Comparison of ENCODE assay signal across 27 mouse cellular contexts in genomic region chr1:134168985-134169697, GRCm38 (mm10). TPM values are rescaled to one million over a fixed set of nuclear protein-coding genes. Genes with fewer than 3 reads are reported as not detected.
"Had no signal": no experiment of that assay in that cellular context is flagged by ENCODE, and none has a peak within 500 bp of the region (broad histone marks: within the 10 kb centered on the region; RNA-seq: fewer than 3 reads in every experiment).

No protein-coding gene starts in this region.

- H3K9ac ChIP-seq: heart, embryonic 13.5 days; heart, embryonic 15.5 days; hindbrain, embryonic 12.5 days; hindbrain, embryonic 14.5 days; intestine, embryonic 15.5 days; limb, embryonic 12.5 days had no signal

- H3K4me2 ChIP-seq: heart, embryonic 11.5 days; heart, embryonic 13.5 days; heart, embryonic 15.5 days; hindbrain, embryonic 12.5 days; hindbrain, embryonic 14.5 days; intestine, embryonic 15.5 days; limb, embryonic 12.5 days; liver, embryonic 11.5 days had no signal

- H3K27me3 ChIP-seq: heart, embryonic 13.5 days; heart, embryonic 15.5 days; hindbrain, embryonic 12.5 days; intestine, embryonic 15.5 days; limb, embryonic 12.5 days had no signal

- ATAC-seq: forebrain, embryonic 16.5 days; hindbrain, embryonic 16.5 days; inflammation-experienced regulatory T-cells, adult 6 months had no signal

- H3K4me1 ChIP-seq: limb, embryonic 10.5 days; limb, embryonic 12.5 days had no signal

- H3K9me3 ChIP-seq: heart, embryonic 13.5 days; heart, embryonic 15.5 days; hindbrain, embryonic 10.5 days; intestine, embryonic 15.5 days; limb, embryonic 10.5 days; limb, embryonic 12.5 days had no signal

- DNase-seq: gastrocnemius, adult 2 months; gastrocnemius, postnatal 10 days; gastrocnemius, postnatal 25 days; heart, adult 2 months; heart, postnatal 14 days; heart, postnatal 36 days; kidney, adult 18-20 months; kidney, adult 8-10 months; kidney, postnatal 10 days; kidney, postnatal 25 days; kidney, postnatal 4 days; liver had no signal

- H3K27ac ChIP-seq: gastrocnemius, adult 2 months; heart, adult 2 months; heart, embryonic 13.5 days; heart, embryonic 15.5 days; hindbrain, embryonic 10.5 days; hindbrain, embryonic 12.5 days; hindbrain, embryonic 14.5 days; intestine, embryonic 15.5 days; layer of hippocampus, adult 2 months; left cerebral cortex, adult 2 months; limb, embryonic 10.5 days; limb, embryonic 12.5 days had no signal

- H3K36me3 ChIP-seq: heart, embryonic 13.5 days; heart, embryonic 15.5 days; hindbrain, embryonic 10.5 days; hindbrain, embryonic 12.5 days; intestine, embryonic 15.5 days; limb, embryonic 10.5 days; limb, embryonic 12.5 days had no signal

- H3K4me3 ChIP-seq: gastrocnemius, adult 2 months; heart, adult 2 months; heart, embryonic 13.5 days; heart, embryonic 15.5 days; hindbrain, embryonic 10.5 days; hindbrain, embryonic 12.5 days; intestine, embryonic 15.5 days; layer of hippocampus, adult 2 months; left cerebral cortex, adult 2 months; limb, embryonic 10.5 days; limb, embryonic 12.5 days had no signal

RNA-seq across cellular contexts. Expression of gene Mybph, which starts 24.1 kb away (rescaled TPM):
- polyA plus RNA-seq: forebrain, embryonic 16.5 days; inflammation-experienced regulatory T-cells, adult 6 months had no signal

RNA-seq across cellular contexts. Expression of gene Chit1, which starts 58.1 kb away (rescaled TPM):
- polyA plus RNA-seq: forebrain, embryonic 16.5 days; hindbrain, embryonic 10.5 days; hindbrain, embryonic 12.5 days; inflammation-experienced regulatory T-cells, adult 6 months; intestine, embryonic 15.5 days; limb, embryonic 10.5 days; limb, embryonic 12.5 days; liver, embryonic 11.5 days had no signal
